Mouse (Mus musculus) CH12.LX (cell line): ENCODE measurements around the gene Irf3. TPM values are rescaled to one million over a fixed set of nuclear protein-coding genes. Genes with fewer than 3 reads are reported as not detected.
"Not testable (repeated sequence)": the region's sequence is repeated elsewhere in the genome, so short reads cannot be mapped to it uniquely, and the experiment has no call there.

Experiments
- DNase-seq: peaks from one replicate; pipeline ENCODE4 v3.0.0-alpha.2; 2013; ENCODE audit errors: extremely low read depth
- H3K27ac ChIP-seq: 2 replicates; pipeline ENCODE4 v1.5.1; 2012; ENCODE audit warnings: low read depth, mild to moderate bottlenecking, control low read depth, moderate library complexity; ENCODE audit not compliant: insufficient read depth
- H3K27me3 ChIP-seq: replicated peaks from 2 replicates; pipeline ENCODE3; 2012; ENCODE audit warnings: inconsistent platforms
- H3K36me3 ChIP-seq, 2 experiments: replicated peaks in 1 of 2; 2 replicates each; pipeline versions ENCODE3 to v1.6.1; 2012; ENCODE audit warnings: inconsistent platforms in 1 of 2, low read length in 1 of 2, mild to moderate bottlenecking in 1 of 2, mixed read lengths in 1 of 2, moderate library complexity in 1 of 2; ENCODE audit not compliant: control insufficient read depth in 1 of 2, insufficient read depth in 1 of 2
- H3K4me1 ChIP-seq, 2 experiments: 2 replicates each; pipeline ENCODE4 v1.6.1; 2012; ENCODE audit warnings: inconsistent platforms in 1 of 2, moderate library complexity in 1 of 2; ENCODE audit not compliant: insufficient read depth in 2 of 2, control insufficient read depth in 1 of 2
- H3K4me2 ChIP-seq: 2 replicates; pipeline ENCODE4 v1.6.1; 2012; ENCODE audit warnings: low read depth, mild to moderate bottlenecking, control low read depth; ENCODE audit not compliant: poor library complexity, insufficient read depth, severe bottlenecking
- H3K4me3 ChIP-seq, 3 experiments: fragments of 150-350 bp in 1 of 3; sonication (generic) in 1 of 3; replicated peaks in 1 of 3; 2 replicates each; pipeline versions ENCODE3 to v1.5.1; 2011 to 2012; ENCODE audit warnings: low read depth in 2 of 3, low read length in 2 of 3, mild to moderate bottlenecking in 2 of 3, moderate library complexity in 2 of 3, control low read depth in 1 of 3, improper control_type of control experiment in 1 of 3, inconsistent platforms in 1 of 3, mixed read lengths in 1 of 3; ENCODE audit not compliant: poor library complexity in 1 of 3
- H3K79me2 ChIP-seq: replicated peaks from 2 replicates; pipeline ENCODE4 v1.6.1; 2012; ENCODE audit warnings: mild to moderate bottlenecking, moderate library complexity; ENCODE audit not compliant: control insufficient read depth, poor library complexity, insufficient read depth, severe bottlenecking; ENCODE audit errors: extremely low read depth
- H3K9ac ChIP-seq: 2 replicates; pipeline ENCODE4 v1.6.1; 2012; ENCODE audit warnings: low read depth, mild to moderate bottlenecking, control low read depth, moderate library complexity; ENCODE audit not compliant: insufficient read depth
- H3K9me3 ChIP-seq: replicated peaks from 2 replicates; pipeline ENCODE3; 2012; ENCODE audit warnings: low read length, inconsistent platforms, mixed read lengths
- CHD1 ChIP-seq: IDR thresholded peaks from 2 replicates; pipeline ENCODE4 v1.6.1; 2012; ENCODE audit warnings: low read depth, low read length, improper control_type of control experiment, inconsistent platforms
- CHD2 ChIP-seq: IDR thresholded peaks from 2 replicates; pipeline ENCODE4 v1.6.1; 2011; ENCODE audit warnings: low read length, improper control_type of control experiment
- ELF1 ChIP-seq: IDR thresholded peaks from 2 replicates; pipeline ENCODE4 v1.6.1; 2014; ENCODE audit warnings: low read depth, mild to moderate bottlenecking, inconsistent platforms, low read length, improper control_type of control experiment
- JUN ChIP-seq: IDR thresholded peaks from 2 replicates; pipeline ENCODE4 v1.6.1; 2011; ENCODE audit warnings: low read depth, mild to moderate bottlenecking, low read length, improper control_type of control experiment, moderate library complexity; ENCODE audit not compliant: insufficient read depth
- JUND ChIP-seq: conservative IDR thresholded peaks from 2 replicates; pipeline ENCODE4 v1.6.1; 2011; ENCODE audit warnings: low read depth, low read length, improper control_type of control experiment
- KAT2A ChIP-seq: IDR thresholded peaks from 2 replicates; pipeline ENCODE4 v1.6.1; 2012; ENCODE audit warnings: low read length, improper control_type of control experiment, inconsistent platforms; ENCODE audit not compliant: insufficient replicate concordance
- MAFK ChIP-seq: IDR thresholded peaks from 2 replicates; pipeline ENCODE4 v1.6.1; 2011; ENCODE audit warnings: low read length, improper control_type of control experiment; ENCODE audit not compliant: insufficient replicate concordance
- MAX ChIP-seq: IDR thresholded peaks from 2 replicates; pipeline ENCODE4 v1.6.1; 2011; ENCODE audit warnings: low read length, improper control_type of control experiment
- MEF2A ChIP-seq: IDR thresholded peaks from 2 replicates; pipeline ENCODE4 v1.6.1; 2014; ENCODE audit warnings: low read depth, mild to moderate bottlenecking, inconsistent platforms, low read length, improper control_type of control experiment, borderline replicate concordance
- PAX5 ChIP-seq: IDR thresholded peaks from 2 replicates; pipeline ENCODE4 v1.6.1; 2012; ENCODE audit warnings: low read length, inconsistent platforms, mixed read lengths
- TBP ChIP-seq: conservative IDR thresholded peaks from 2 replicates; pipeline ENCODE4 v1.6.1; 2011; ENCODE audit warnings: low read depth, low read length, improper control_type of control experiment
- ZC3H11A ChIP-seq: IDR thresholded peaks from 2 replicates; pipeline ENCODE4 v1.6.1; 2012; ENCODE audit warnings: low read depth, mild to moderate bottlenecking, inconsistent platforms, low read length, improper control_type of control experiment
- dilution Hi-C: fragments of 300-500 bp; cut with MboI; formaldehyde crosslinking; loops from 2 replicates; pipeline ENCODE4 v1.14.3; 2020; ENCODE audit warnings: low sequenced_read_pairs; ENCODE audit not compliant: extremely low pct_unique_long_range_greater_than_20kb, extremely low pct_ligation_motif_present
- in situ Hi-C: fragments of 300-500 bp; cut with MboI; formaldehyde crosslinking; loops from 3 replicates; pipeline ENCODE4 v1.14.3; 2019; ENCODE audit warnings: low sequenced_read_pairs, low pct_ligation_motif_present, low pct_unique_long_range_greater_than_20kb, mixed read lengths
- polyA plus RNA-seq: library from polyadenylated mRNA; unstranded; fragments of >175 nt; gene quantifications from 2 replicates; pipeline ENCODE4 v1.2.1, GENCODE M21; 2012; ENCODE audit warnings: low read depth; ENCODE audit not compliant: insufficient read length
- total RNA-seq, 2 experiments: library from RNA; depleted of rRNA; stranded (reverse); fragments of 300-350 nt in 1 of 2; fragments of >200 nt in 1 of 2; gene quantifications; 2 replicates each; pipeline ENCODE4 v1.2.3; 2012 to 2014

Gene Irf3
- total and polyA plus RNA-seq, 3 experiments = 33.5 to 79.7 (median 56.5) TPM

DNA sequence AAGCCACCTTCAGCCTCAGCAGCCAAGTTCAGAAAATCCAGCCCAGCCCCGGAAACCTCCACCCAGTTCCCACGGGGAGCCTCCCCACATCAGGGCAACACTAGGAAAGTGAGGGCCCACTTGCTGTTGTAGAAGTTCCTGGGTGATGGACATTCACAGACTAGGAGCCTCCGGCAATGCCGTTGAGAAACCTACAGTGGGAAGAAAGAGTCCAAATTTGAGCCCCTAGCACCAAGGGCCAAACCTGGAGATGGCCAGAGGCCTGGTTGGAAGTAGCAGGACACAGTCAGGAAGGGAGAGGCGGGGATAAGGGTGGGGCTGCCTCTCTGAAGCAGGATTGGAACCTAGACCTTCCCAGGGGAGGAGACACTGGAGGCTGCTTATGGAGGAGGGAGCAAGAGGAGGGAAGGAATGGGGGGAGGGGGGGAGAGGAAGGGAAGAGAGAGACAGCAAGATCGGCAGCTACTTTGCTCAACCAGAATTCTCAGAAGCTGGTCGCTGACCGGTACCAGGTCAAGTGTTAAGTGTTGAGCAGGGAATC lies 21.7 kb downstream of the Irf3 start:
- TF ChIP-seq MEF2A = no peak
- TF ChIP-seq PAX5 = no peak
- TF ChIP-seq ELF1 = no peak
- no peak for TF ChIP-seq JUND
- TF ChIP-seq CHD1 = no peak
- no peak for TF ChIP-seq JUN
- TF ChIP-seq MAFK = no peak
- no peak for TF ChIP-seq MAX
- no peak for TF ChIP-seq CHD2
- no peak for TF ChIP-seq TBP
- no peak for TF ChIP-seq ZC3H11A
- no peak for TF ChIP-seq KAT2A
- no peak for DNase-seq
- H3K27me3 ChIP-seq = no peaks in the 10 kb centered on the region
- H3K9me3 ChIP-seq = no peaks in the 10 kb centered on the region
- in situ Hi-C loops = no loop called here
- no peak overlapping the region for H3K4me3 ChIP-seq
- H3K9ac ChIP-seq = no peak overlapping the region
- peaks cover 18% of the 10 kb centered on the region for H3K79me2 ChIP-seq
- peaks cover 0 to 22% of the 10 kb centered on the region in 2 experiments; a peak in 2 of 4 replicates for H3K4me1 ChIP-seq
- no peak overlapping the region for H3K4me2 ChIP-seq
- peaks cover 0 to 16% of the 10 kb centered on the region in 2 experiments for H3K36me3 ChIP-seq
- no peak overlapping the region for H3K27ac ChIP-seq
- dilution Hi-C loops = no loop called here

GRCm38 (mm10) chr7:45020225-45020624 lies 22.8 kb downstream of the Irf3 start:
- Histone ChIP-seq H3K27me3 (no peaks in the 10 kb centered on the region), H3K9ac (no peak overlapping the region), H3K27ac (no peak overlapping the region), H3K4me2 (no peak overlapping the region), H3K4me1 (peaks cover 0 to 13% of the 10 kb centered on the region in 2 experiments; a peak in 2 of 4 replicates), H3K9me3 (no peaks in the 10 kb centered on the region), H3K79me2 (peaks cover 6% of the 10 kb centered on the region), H3K36me3 (peaks cover 0 to 22% of the 10 kb centered on the region in 2 experiments), H3K4me3 (no peak overlapping the region)
- dilution Hi-C loops (no loop called here), in situ Hi-C loops (no loop called here)
- DNase-seq = no peak
- no peak for TF ChIP-seq KAT2A

GRCm38 (mm10) chr7:45023711-45024110 lies 26.3 kb downstream of the Irf3 start:
- peaks cover 10 to 52% of the 10 kb centered on the region in 2 experiments for H3K36me3 ChIP-seq
- H3K27me3 ChIP-seq, dilution Hi-C loops: not testable (repeated sequence)

More at GRCm38 (mm10) chr7:45023711-45024110, 26.3 kb downstream of the Irf3 start:
- H3K4me2 ChIP-seq, H3K9ac ChIP-seq, DNase-seq, H3K27ac ChIP-seq, H3K9me3 ChIP-seq, H3K79me2 ChIP-seq, in situ Hi-C loops, H3K4me1 ChIP-seq, H3K4me3 ChIP-seq: not testable (repeated sequence)
